Mouse (Mus musculus) forebrain, embryonic 12.5 days (tissue): ENCODE data around the gene Rhob. TPM values are rescaled to one million over a fixed set of nuclear protein-coding genes. Genes with fewer than 3 reads are reported as not detected.

Source experiments
- ATAC-seq: fragments of 200-750 bp; cut with Nextera tagmentation; 2 replicates; pipeline ENCODE4 v1.8.0; 2017; ENCODE audit warnings: moderate TSS enrichment; ENCODE audit not compliant: low FRiP score
- H3K27ac ChIP-seq: fragments of 300-500 bp; sonication (generic); 2 replicates; pipeline ENCODE4 v1.5.1; 2016; ENCODE audit warnings: mild to moderate bottlenecking
- H3K27me3 ChIP-seq: fragments of 300-500 bp; sonication (generic); 2 replicates; pipeline ENCODE4 v1.6.1; 2016; ENCODE audit warnings: mild to moderate bottlenecking
- H3K36me3 ChIP-seq: fragments of 300-500 bp; sonication (generic); replicated peaks from 2 replicates; pipeline ENCODE4 v1.6.1; 2016; ENCODE audit warnings: mild to moderate bottlenecking
- H3K4me1 ChIP-seq: fragments of 300-500 bp; sonication (generic); 2 replicates; pipeline ENCODE4 v1.6.1; 2016
- H3K4me2 ChIP-seq: fragments of 300-500 bp; sonication (generic); 2 replicates; pipeline ENCODE4 v1.6.1; 2016; ENCODE audit warnings: mild to moderate bottlenecking, moderate library complexity
- H3K4me3 ChIP-seq: fragments of 300-500 bp; sonication (generic); replicated peaks from 2 replicates; pipeline ENCODE4 v1.5.1; 2016; ENCODE audit warnings: mild to moderate bottlenecking
- H3K9ac ChIP-seq: fragments of 300-500 bp; sonication (generic); 2 replicates; pipeline ENCODE4 v1.6.1; 2016; ENCODE audit warnings: mild to moderate bottlenecking
- H3K9me3 ChIP-seq: fragments of 300-500 bp; sonication (generic); 2 replicates; pipeline ENCODE4 v1.6.1; 2016
- WGBS: fragments of 180-500 bp; shearing (Covaris S2); methylation state at CpG from one replicate; pipeline ENCODE4 v1.1.7; 2016; 5-methylcytosine and 5-hydroxymethylcytosine counted together
- polyA plus RNA-seq: library from polyadenylated mRNA; unstranded; fragments of >200 nt; fragmentation: Nextera tagmentation; extraction: Ambion mirVana; gene quantifications from 2 replicates; pipeline ENCODE4 v1.2.1, GENCODE M21; 2016

Gene Rhob
- polyA plus RNA-seq, 1 experiment from 2014 or later = 55.5 TPM

DNA sequence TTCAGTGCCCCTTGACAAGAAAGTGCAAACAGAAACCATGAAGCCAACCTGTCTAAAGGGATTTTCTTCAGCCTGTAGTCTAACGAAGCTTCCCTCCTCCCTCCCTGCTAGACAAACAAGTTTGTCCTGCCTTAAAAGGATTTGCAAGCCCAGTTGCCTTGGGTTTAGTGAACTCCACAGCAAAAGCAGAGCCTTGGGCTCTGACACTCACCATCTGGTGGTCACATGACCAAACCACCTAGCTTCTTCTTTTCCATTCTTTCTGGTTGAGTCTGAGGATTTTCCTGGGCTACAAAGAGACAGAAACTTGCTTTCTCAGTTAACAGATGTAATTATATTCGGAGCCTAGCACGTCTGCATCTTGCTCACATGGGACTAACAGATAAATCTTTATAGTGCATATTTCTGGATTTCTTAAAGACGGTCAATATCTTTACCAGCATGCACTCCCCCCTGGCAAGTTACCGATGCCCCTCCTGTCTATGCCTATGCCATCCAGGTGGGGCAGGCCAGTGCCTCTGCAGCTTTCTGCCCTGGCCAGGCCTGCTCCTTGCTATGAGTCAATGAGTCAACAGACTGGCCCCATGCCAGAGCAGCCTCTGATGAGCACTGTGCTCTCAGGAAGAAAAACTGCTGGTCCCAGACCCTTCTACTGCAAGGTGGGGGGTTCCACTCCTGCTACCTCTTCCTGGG, 11.7 kb downstream of the Rhob start:
- no peaks in the 10 kb centered on the region for H3K27me3 ChIP-seq
- no peak overlapping the region for H3K4me2 ChIP-seq
- H3K4me3 ChIP-seq = no peak overlapping the region
- H3K27ac ChIP-seq = no peak overlapping the region
- no peaks in the 10 kb centered on the region for H3K36me3 ChIP-seq
- 75% methylated on average over 5 of the region's 5 CpGs for WGBS
- no peak overlapping the region for H3K9ac ChIP-seq
- no peak for ATAC-seq
- no peaks in the 10 kb centered on the region for H3K9me3 ChIP-seq
- peaks cover 15% of the 10 kb centered on the region for H3K4me1 ChIP-seq

DNA sequence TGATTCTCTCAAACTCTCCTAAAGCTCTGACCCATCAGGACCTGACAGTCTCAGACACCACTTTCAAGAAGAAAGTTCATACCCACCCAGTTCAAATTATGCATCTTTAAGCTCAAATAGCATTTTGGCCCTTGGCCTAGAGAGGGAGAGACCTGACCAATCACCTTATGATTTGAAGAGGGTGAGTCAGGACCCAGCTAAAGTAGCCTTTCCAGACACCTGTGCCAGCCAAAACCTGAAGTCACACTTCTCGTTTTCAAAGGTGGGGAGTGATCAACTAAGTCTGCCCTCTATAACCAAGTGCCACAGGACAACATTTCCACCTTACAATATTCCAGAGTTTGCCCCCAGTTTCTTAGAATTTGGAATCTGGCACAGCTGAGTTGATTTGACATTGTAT, 12.5 kb downstream of the Rhob start:
- Histone ChIP-seq H3K4me3 (no peak overlapping the region), H3K9me3 (no peaks in the 10 kb centered on the region), H3K4me2 (no peak overlapping the region), H3K9ac (no peak overlapping the region), H3K36me3 (no peaks in the 10 kb centered on the region), H3K4me1 (peaks cover 15% of the 10 kb centered on the region), H3K27me3 (no peaks in the 10 kb centered on the region), H3K27ac (no peak overlapping the region)
- 82% methylated on average over 1 of the region's 1 CpGs for WGBS
- ATAC-seq = no peak

DNA sequence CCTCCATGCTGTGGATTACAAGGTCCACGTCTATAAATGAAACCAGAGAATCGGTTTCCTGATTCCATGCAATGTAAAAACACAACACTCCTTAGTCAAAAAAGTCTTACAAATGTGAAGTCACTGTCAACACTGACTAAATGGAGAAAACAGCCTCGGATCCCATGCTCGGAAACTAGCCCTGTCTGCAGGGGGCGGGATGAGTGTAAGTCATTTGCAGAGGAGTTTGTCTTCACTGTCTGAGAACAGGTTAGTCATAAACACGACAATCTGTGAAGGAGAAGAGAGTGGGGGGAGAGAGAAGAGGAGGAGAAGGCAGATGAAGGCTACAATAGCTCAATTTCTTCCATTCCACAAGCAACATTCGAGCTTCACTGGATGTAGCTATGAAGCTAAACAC, 14.6 kb downstream of the Rhob start:
- Histone ChIP-seq H3K9me3 (no peaks in the 10 kb centered on the region), H3K9ac (no peak overlapping the region), H3K36me3 (no peaks in the 10 kb centered on the region), H3K27ac (no peak overlapping the region), H3K4me2 (no peak overlapping the region), H3K27me3 (no peaks in the 10 kb centered on the region), H3K4me3 (no peak overlapping the region), H3K4me1 (peaks cover 15% of the 10 kb centered on the region)
- no peak for ATAC-seq
- WGBS = 82% methylated on average over 7 of the region's 7 CpGs

DNA sequence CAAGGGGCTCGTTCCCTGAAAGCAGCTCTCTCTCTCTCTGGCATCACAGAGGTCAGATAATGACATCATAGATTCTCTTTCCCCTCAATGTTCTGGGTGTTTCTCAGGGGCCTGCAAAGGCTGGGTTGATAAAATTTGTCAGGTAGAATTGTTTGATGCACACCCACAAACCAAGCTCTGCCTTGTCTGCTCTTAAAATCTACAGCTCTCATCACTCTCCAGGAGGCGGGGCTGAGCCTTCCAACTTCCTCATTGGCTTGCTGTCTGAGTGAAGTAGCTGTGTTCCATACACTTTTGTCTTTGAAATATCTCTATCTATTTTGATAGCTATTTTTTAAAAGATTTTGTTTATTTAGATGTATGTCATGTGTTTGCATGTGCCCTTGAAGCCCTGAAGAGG, 17.6 kb downstream of the Rhob start:
- Histone ChIP-seq H3K4me3 (no peak overlapping the region), H3K9ac (no peak overlapping the region), H3K9me3 (no peaks in the 10 kb centered on the region), H3K4me1 (no peaks in the 10 kb centered on the region), H3K27me3 (no peaks in the 10 kb centered on the region), H3K4me2 (no peak overlapping the region), H3K36me3 (no peaks in the 10 kb centered on the region), H3K27ac (no peak overlapping the region)
- WGBS = 61% methylated on average over 2 of the region's 2 CpGs
- ATAC-seq = no peak

DNA sequence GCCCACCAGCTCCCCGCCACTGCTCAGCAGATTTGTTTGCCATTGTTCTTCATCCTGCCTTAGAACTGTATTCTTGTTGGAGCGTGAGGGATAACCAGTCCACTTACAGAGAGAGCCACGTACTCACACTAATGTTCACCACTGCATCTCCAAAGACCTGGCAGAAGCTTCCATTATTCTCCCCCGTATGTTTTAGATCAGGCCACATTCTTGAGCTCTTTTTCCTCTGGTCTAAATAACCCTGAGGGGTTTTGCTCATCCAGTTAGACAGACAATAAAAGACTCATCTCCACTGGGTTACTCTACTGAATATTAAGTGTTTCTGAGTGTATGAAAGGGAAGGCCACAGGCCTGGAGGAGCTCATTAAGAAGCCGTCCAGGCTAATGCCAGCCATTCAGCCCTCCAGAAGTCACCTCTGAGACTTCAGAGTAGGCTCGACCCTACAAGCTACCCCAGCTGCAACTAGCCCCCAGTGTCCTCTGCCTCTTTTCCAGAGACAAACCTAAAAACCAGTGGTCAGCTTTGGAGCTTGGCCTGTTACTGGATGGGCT, 24.9 kb downstream of the Rhob start:
- no peak overlapping the region for H3K9ac ChIP-seq
- H3K9me3 ChIP-seq = no peaks in the 10 kb centered on the region
- no peaks in the 10 kb centered on the region for H3K36me3 ChIP-seq
- H3K4me2 ChIP-seq = no peak overlapping the region
- H3K4me1 ChIP-seq = peaks cover 7% of the 10 kb centered on the region; the same call in 1 of the 2 replicates
- no peak overlapping the region for H3K4me3 ChIP-seq
- WGBS = 41% methylated on average over 6 of the region's 6 CpGs
- ATAC-seq = no peak
- no peak overlapping the region for H3K27ac ChIP-seq
- no peaks in the 10 kb centered on the region for H3K27me3 ChIP-seq

DNA sequence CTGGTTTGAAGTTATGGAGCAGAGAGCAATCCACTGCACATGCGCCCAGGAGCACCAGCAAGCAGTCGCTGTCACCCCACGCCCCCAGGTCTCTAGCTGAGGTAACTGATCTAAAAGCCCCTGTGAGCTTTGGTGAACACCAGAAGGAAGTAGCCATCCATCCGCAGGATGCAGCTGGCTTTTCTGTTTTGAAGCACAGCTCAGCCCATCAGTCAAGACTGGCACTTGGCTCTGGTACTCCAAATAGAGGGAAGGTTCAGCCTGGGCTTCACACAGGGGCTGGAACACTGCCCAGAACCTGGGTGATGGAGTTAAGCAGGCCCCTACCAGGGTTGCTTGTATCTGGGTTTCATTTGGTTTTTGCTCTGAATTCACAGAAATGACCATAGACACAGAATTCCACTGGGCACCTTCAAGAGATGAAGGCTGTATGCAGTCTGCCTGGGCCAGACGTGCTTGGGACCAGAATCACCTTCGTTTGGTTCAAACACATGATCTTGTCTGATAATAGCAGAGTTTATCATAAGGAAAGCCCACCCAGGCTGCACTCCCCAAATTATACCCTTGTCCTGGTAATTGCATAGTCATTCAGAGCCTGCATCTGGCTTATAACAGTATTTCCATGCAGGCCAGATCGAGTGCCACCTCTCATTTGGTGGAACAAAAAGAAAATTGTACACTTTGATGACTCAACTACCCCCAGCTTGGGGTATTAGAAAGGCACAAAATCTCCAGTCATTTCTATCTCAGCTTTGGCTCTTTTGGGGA, 27.0 kb downstream of the Rhob start:
- Histone ChIP-seq H3K27me3 (no peaks in the 10 kb centered on the region), H3K4me3 (no peak overlapping the region), H3K27ac (no peak overlapping the region), H3K9ac (no peak overlapping the region), H3K4me1 (peaks cover 7% of the 10 kb centered on the region; the same call in 1 of the 2 replicates), H3K9me3 (no peaks in the 10 kb centered on the region), H3K36me3 (no peaks in the 10 kb centered on the region), H3K4me2 (no peak overlapping the region)
- ATAC-seq = no peak
- 80% methylated on average over 7 of the region's 7 CpGs for WGBS

DNA sequence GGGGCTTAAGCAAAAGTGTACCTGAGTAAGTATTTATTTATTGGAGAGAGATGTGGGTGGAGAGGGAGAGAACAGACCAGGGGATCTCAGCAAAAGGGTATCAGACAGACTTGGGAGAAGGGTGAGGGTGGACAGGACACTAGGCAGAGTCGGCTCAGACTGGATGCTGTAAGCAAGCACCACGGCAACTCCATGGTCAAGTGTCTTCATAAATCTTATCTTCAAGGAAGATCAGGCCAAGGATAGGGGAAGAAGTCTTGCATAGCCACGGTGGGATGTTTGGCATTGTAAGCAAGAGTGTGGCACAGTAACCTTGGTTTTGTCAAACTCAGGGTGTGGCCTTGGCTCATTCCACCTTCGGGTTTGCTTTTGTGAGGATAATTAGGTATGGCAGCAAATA, 27.8 kb downstream of the Rhob start:
- ATAC-seq = no peak
- H3K4me1 ChIP-seq = peaks cover 7% of the 10 kb centered on the region; the same call in 1 of the 2 replicates
- WGBS = 90% methylated on average over 4 of the region's 4 CpGs

DNA sequence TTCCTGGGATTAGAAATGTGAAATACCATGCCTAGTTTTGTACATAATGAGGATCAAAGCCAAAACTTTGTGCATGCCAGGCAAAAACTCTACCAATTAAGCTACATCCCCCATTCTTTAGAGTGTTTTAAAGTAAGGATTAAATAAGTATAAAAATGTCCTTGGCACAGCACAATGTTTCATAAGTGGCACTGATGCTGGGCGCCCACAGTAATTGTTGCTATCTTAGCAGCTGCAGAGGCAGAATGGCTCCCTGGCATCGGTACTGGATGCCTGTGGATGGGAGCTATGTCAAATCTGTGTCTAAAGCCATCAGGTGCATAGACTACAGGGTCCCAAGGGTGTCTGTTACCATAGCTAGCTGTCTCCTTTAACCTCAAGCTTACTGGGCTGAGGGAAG, 28.8 kb downstream of the Rhob start:
- no peak overlapping the region for H3K9ac ChIP-seq
- peaks cover 7% of the 10 kb centered on the region; the same call in 1 of the 2 replicates for H3K4me1 ChIP-seq
- H3K4me3 ChIP-seq = no peak overlapping the region
- no peaks in the 10 kb centered on the region for H3K9me3 ChIP-seq
- no peaks in the 10 kb centered on the region for H3K36me3 ChIP-seq
- no peak overlapping the region for H3K4me2 ChIP-seq
- H3K27ac ChIP-seq = no peak overlapping the region
- 90% methylated on average over 2 of the region's 2 CpGs for WGBS
- H3K27me3 ChIP-seq = no peaks in the 10 kb centered on the region
- no peak for ATAC-seq

More for the DNA sequence above, 27.8 kb downstream of the Rhob start:
- H3K36me3 ChIP-seq = no peaks in the 10 kb centered on the region
- no peak overlapping the region for H3K4me2 ChIP-seq
- no peaks in the 10 kb centered on the region for H3K9me3 ChIP-seq
- no peak overlapping the region for H3K27ac ChIP-seq
- H3K27me3 ChIP-seq = no peaks in the 10 kb centered on the region
- H3K4me3 ChIP-seq = no peak overlapping the region
- H3K9ac ChIP-seq = no peak overlapping the region

DNA sequence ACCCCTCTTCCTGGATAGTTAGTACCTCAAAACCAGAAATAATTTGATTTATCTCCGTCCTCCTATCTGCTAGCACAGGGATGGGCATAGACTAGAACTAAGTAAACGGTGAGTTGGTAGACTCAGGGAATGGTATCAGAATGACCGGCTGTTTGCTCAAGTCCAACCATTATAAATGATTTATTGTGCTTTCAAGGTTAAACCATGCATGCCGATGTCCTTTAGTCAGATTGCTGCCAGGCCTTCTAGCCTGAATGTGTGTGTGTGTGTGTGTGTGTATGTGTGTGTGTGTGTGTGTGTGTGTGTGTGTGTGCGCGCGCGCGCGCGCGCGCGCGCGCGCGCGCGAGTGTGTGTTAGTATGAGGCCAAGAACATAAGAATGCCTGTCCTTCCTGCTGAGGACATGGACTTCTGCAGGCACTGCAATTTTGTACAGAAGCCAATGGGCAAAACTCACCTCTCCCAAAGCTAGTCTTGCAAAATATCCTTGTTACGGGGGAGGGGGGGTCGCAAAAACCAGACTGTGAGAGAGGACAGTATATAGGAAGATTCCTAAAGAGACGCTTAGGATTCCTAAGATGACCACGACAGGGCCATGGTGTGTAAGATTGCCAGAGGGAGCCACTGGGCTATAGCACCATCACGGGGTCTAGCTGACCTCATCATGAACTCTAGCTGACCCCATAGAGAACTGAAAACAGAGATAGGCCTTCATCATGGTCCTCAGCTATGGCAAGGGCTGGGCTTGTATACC, 29.9 kb downstream of the Rhob start:
- no peak overlapping the region for H3K4me3 ChIP-seq
- no peak overlapping the region for H3K9ac ChIP-seq
- WGBS = 93% methylated on average over 25 of the region's 25 CpGs
- peaks cover 4% of the 10 kb centered on the region; the same call in 1 of the 2 replicates for H3K4me1 ChIP-seq
- no peak overlapping the region for H3K27ac ChIP-seq
- ATAC-seq = no peak
- no peak overlapping the region for H3K4me2 ChIP-seq
- H3K36me3 ChIP-seq = no peaks in the 10 kb centered on the region
- no peaks in the 10 kb centered on the region for H3K9me3 ChIP-seq
- H3K27me3 ChIP-seq = no peaks in the 10 kb centered on the region

DNA sequence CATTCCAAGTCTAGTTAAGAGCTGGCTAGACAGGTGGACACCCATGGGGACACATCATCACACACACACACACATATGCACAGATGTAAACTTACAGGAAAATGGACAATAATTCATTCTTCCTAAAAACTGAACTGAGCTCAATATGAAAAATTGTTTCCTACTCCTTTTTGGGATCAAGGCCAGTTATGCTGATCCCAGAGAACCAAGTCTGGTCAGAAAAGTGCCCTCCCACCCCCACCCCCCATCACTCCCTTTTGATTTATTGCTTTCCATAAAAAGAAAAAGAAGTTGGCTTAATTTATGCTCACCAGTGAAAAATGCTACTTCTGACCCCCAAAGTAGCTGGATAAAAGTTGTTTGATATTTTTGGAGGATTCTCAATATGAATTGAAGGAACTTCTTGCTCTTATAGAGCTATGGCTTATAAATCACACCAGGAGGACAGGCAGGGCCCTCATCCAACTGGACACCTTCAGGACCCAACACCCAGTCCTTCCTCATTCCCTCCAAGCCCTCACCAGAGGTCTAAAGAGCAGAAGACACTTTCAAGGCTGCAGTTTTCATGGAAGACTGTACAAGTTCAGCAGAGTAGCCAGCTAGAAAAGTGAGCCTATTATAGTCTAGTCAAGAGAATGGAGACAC, 31.5 kb downstream of the Rhob start:
- no peak overlapping the region for H3K27ac ChIP-seq
- no peaks in the 10 kb centered on the region for H3K36me3 ChIP-seq
- no peak overlapping the region for H3K4me3 ChIP-seq
- no peaks in the 10 kb centered on the region; the same call in 1 of the 2 replicates for H3K4me1 ChIP-seq
- no peak overlapping the region for H3K4me2 ChIP-seq
- no peaks in the 10 kb centered on the region for H3K9me3 ChIP-seq
- H3K27me3 ChIP-seq = no peaks in the 10 kb centered on the region
- H3K9ac ChIP-seq = no peak overlapping the region
- ATAC-seq = no peak

DNA sequence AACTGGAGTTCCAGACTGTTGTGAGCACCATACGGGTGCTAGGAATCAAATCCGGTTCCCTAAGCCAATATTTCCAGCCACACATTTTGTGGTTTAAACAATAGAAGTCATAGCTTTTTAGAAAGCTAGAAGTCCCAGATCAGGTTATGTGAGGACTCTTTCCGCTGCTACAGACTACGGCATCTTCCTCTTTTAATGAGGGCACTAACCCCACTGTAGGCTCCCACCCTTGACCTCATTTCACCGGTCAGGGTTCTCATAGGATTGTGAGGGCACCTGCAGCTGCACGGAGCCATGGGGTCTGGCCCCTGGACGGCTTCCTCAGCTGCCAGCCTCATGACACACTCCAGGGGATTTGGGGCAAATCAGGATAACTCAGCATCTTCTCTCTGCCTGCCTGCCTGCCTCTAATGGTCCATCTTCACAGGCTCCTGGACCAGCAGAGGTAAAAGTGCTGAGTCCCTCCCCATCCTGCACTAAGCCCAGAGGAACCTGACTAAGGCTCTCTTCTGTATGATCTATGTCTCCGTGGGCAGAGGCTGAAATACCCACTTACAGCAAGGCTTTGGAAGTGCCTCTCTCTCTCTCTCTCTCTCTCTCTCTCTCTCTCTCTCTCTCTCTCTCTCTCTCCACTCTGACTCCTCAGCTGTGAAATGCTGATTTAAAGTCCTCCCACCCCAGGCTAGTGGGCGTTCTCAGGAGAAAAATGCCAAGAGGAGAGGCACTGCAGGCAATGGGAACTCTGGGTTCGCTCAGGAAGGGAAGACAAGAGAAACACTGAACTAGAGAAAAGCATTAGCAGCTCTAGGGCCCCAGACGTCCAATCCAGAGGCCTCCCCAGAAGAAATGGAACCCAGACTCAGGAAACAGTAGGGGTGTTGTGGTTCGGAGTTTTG, 32.5 kb downstream of the Rhob start:
- Histone ChIP-seq H3K9me3 (no peaks in the 10 kb centered on the region), H3K27me3 (no peaks in the 10 kb centered on the region), H3K4me3 (no peak overlapping the region), H3K9ac (no peak overlapping the region), H3K27ac (no peak overlapping the region), H3K4me2 (no peak overlapping the region), H3K4me1 (no peaks in the 10 kb centered on the region; the same call in 1 of the 2 replicates), H3K36me3 (no peaks in the 10 kb centered on the region)
- ATAC-seq = no peak
- WGBS = 74% methylated on average over 12 of the region's 12 CpGs
